Mouse (Mus musculus) stomach, embryonic 16.5 days (tissue): ENCODE data around the gene Chic1. TPM values are rescaled to one million over a fixed set of nuclear protein-coding genes. Genes with fewer than 3 reads are reported as not detected.

Source experiments
- ATAC-seq: fragments of 200-750 bp; cut with Nextera tagmentation; 2 replicates; pipeline ENCODE4 v1.8.0; 2017; ENCODE audit warnings: moderate number of reproducible peaks, moderate TSS enrichment; ENCODE audit not compliant: insufficient read depth, low FRiP score
- H3K27ac ChIP-seq: fragments of 300-500 bp; sonication (generic); 2 replicates; pipeline ENCODE4 v1.5.1; 2014; ENCODE audit warnings: low read length
- H3K27me3 ChIP-seq: fragments of 300-500 bp; sonication (generic); 2 replicates; pipeline ENCODE4 v1.6.1; 2014; ENCODE audit warnings: low read length, control low read depth, mixed read lengths; ENCODE audit not compliant: control insufficient read depth, insufficient read depth
- H3K36me3 ChIP-seq: fragments of 300-500 bp; sonication (generic); 2 replicates; pipeline ENCODE4 v1.6.1; 2014; ENCODE audit warnings: low read length; ENCODE audit not compliant: control insufficient read depth, insufficient read depth
- H3K4me1 ChIP-seq: fragments of 300-500 bp; sonication (generic); 2 replicates; pipeline ENCODE4 v1.6.1; 2014; ENCODE audit warnings: low read length, control low read depth, mixed read lengths; ENCODE audit not compliant: control insufficient read depth, insufficient read depth
- H3K4me2 ChIP-seq: fragments of 300-500 bp; sonication (generic); 2 replicates; pipeline ENCODE4 v1.6.1; 2014; ENCODE audit warnings: low read depth, low read length, mixed read lengths
- H3K4me3 ChIP-seq: fragments of 300-500 bp; sonication (generic); replicated peaks from 2 replicates; pipeline ENCODE4 v1.5.1; 2014; ENCODE audit warnings: mild to moderate bottlenecking, low read length
- H3K9ac ChIP-seq: fragments of 300-500 bp; sonication (generic); 2 replicates; pipeline ENCODE4 v1.6.1; 2014; ENCODE audit warnings: low read length
- H3K9me3 ChIP-seq: fragments of 300-500 bp; sonication (generic); replicated peaks from 2 replicates; pipeline ENCODE4 v1.6.1; 2016; ENCODE audit warnings: low read length, control low read depth; ENCODE audit not compliant: control insufficient read depth
- WGBS: fragments of 180-500 bp; shearing (Covaris S2); extraction: QIAGEN DNeasy Blood & Tissue Kit; methylation state at CpG from one replicate; pipeline ENCODE4 v1.1.7; 2014; 5-methylcytosine and 5-hydroxymethylcytosine counted together
- polyA plus RNA-seq: library from polyadenylated mRNA; unstranded; fragments of >200 nt; fragmentation: Nextera tagmentation; extraction: Ambion mirVana; gene quantifications from 2 replicates; pipeline ENCODE4 v1.2.1, GENCODE M21; 2015

Gene Chic1
- polyA plus RNA-seq, 1 experiment from 2014 or later: 3.4 TPM

- H3K4me1 ChIP-seq: no peaks in the 10 kb centered on the region
- H3K4me2 ChIP-seq: no peak overlapping the region
- no peaks in the 10 kb centered on the region for H3K36me3 ChIP-seq
- no peak overlapping the region for H3K27ac ChIP-seq
- H3K9ac ChIP-seq: no peak overlapping the region
- ATAC-seq: no peak
- H3K9me3 ChIP-seq: no peaks in the 10 kb centered on the region
- peaks cover 13% of the 10 kb centered on the region; the same call in 1 of the 2 replicates for H3K27me3 ChIP-seq
- 52% methylated on average over 1 of the region's 1 CpGs for WGBS
- H3K4me3 ChIP-seq: no peak overlapping the region
Measured at GRCm38 (mm10) chrX:103393841-103394240, 37.6 kb downstream of the Chic1 start.

- Histone ChIP-seq H3K9me3 (no peaks in the 10 kb centered on the region), H3K27me3 (no peaks in the 10 kb centered on the region; the same call in 1 of the 2 replicates), H3K27ac (no peak overlapping the region), H3K4me1 (no peaks in the 10 kb centered on the region), H3K4me2 (no peak overlapping the region), H3K9ac (no peak overlapping the region), H3K4me3 (no peak overlapping the region), H3K36me3 (no peaks in the 10 kb centered on the region)
- ATAC-seq: no peak
- WGBS: 40% methylated on average over 10 of the region's 13 CpGs
Measured at GRCm38 (mm10) chrX:103405021-103405420, 48.7 kb downstream of the Chic1 start.

GRCm38 (mm10) chrX:103414167-103414566 lies 57.9 kb downstream of the Chic1 start, which contains the start of gene Tsx:
Tsx (plus strand) TSS chrX:103414467.
- Histone ChIP-seq H3K36me3 (no peaks in the 10 kb centered on the region), H3K27ac (no peak within 1 kb of the TSS), H3K27me3 (peaks cover 18% of the 10 kb centered on the region; the same call in 1 of the 2 replicates), H3K4me1 (no peaks in the 10 kb centered on the region), H3K4me3 (no peak within 1 kb of the TSS), H3K9me3 (no peaks in the 10 kb centered on the region), H3K4me2 (no peak within 1 kb of the TSS), H3K9ac (no peak within 1 kb of the TSS)
- 74% methylated on average over 5 of the region's 5 CpGs for WGBS
- no peak for ATAC-seq

GRCm38 (mm10) chrX:103421710-103422109 lies 65.4 kb downstream of the Chic1 start, which contains the start of gene Gm26992:
Gm26992 (plus strand) TSS chrX:103422010.
- no peak within 1 kb of the TSS for H3K27ac ChIP-seq
- no peak for ATAC-seq
- 88% methylated on average over 2 of the region's 2 CpGs for WGBS

GRCm38 (mm10) chrX:103427677-103428076 lies 71.4 kb downstream of the Chic1 start:
- Histone ChIP-seq H3K4me2 (no peak overlapping the region), H3K9me3 (no peaks in the 10 kb centered on the region), H3K27me3 (peaks cover 12% of the 10 kb centered on the region; the same call in 1 of the 2 replicates), H3K4me3 (no peak overlapping the region), H3K36me3 (no peaks in the 10 kb centered on the region), H3K27ac (no peak overlapping the region), H3K9ac (no peak overlapping the region), H3K4me1 (no peaks in the 10 kb centered on the region)
- ATAC-seq: no peak
- WGBS: 73% methylated on average over 7 of the region's 7 CpGs

More at GRCm38 (mm10) chrX:103421710-103422109, 65.4 kb downstream of the Chic1 start, which contains the start of gene Gm26992:
- Histone ChIP-seq H3K4me2 (no peak within 1 kb of the TSS), H3K9ac (no peak within 1 kb of the TSS), H3K9me3 (no peaks in the 10 kb centered on the region), H3K36me3 (no peaks in the 10 kb centered on the region), H3K4me1 (no peaks in the 10 kb centered on the region), H3K27me3 (peaks cover 6% of the 10 kb centered on the region; the same call in 1 of the 2 replicates), H3K4me3 (no peak within 1 kb of the TSS)

GRCm38 (mm10) chrX:103432293-103432692 lies 76.0 kb downstream of the Chic1 start:
- Histone ChIP-seq H3K4me1 (no peaks in the 10 kb centered on the region), H3K9ac (no peak overlapping the region), H3K27ac (no peak overlapping the region), H3K27me3 (peaks cover 9% of the 10 kb centered on the region; the same call in 1 of the 2 replicates), H3K4me3 (no peak overlapping the region), H3K4me2 (no peak overlapping the region), H3K9me3 (no peaks in the 10 kb centered on the region), H3K36me3 (no peaks in the 10 kb centered on the region)
- ATAC-seq: no peak
- WGBS: 63% methylated on average over 7 of the region's 7 CpGs

- Histone ChIP-seq H3K4me1 (no peaks in the 10 kb centered on the region), H3K27me3 (peaks cover 24% of the 10 kb centered on the region; the same call in 1 of the 2 replicates), H3K9ac (no peak overlapping the region), H3K4me3 (no peak overlapping the region), H3K27ac (no peak overlapping the region), H3K9me3 (no peaks in the 10 kb centered on the region), H3K36me3 (no peaks in the 10 kb centered on the region), H3K4me2 (no peak overlapping the region)
- WGBS: 13% methylated on average over 9 of the region's 9 CpGs
- no peak for ATAC-seq
Measured at GRCm38 (mm10) chrX:103438023-103438422, 81.7 kb downstream of the Chic1 start.

GRCm38 (mm10) chrX:103440803-103441202 lies 84.5 kb downstream of the Chic1 start:
- H3K4me2 ChIP-seq: no peak overlapping the region
- no peak overlapping the region for H3K4me3 ChIP-seq
- 9% methylated on average over 1 of the region's 1 CpGs for WGBS
- no peaks in the 10 kb centered on the region for H3K9me3 ChIP-seq
- H3K27ac ChIP-seq: no peak overlapping the region
- H3K36me3 ChIP-seq: no peaks in the 10 kb centered on the region
- ATAC-seq: no peak
- H3K27me3 ChIP-seq: peaks cover 23% of the 10 kb centered on the region; the same call in 1 of the 2 replicates
- no peak overlapping the region for H3K9ac ChIP-seq
- no peaks in the 10 kb centered on the region for H3K4me1 ChIP-seq

GRCm38 (mm10) chrX:103443755-103444154 lies 87.5 kb downstream of the Chic1 start:
- WGBS: 35% methylated on average over 7 of the region's 7 CpGs
- no peak overlapping the region for H3K27ac ChIP-seq
- H3K4me1 ChIP-seq: no peaks in the 10 kb centered on the region
- no peak overlapping the region for H3K4me2 ChIP-seq
- ATAC-seq: no peak
- no peak overlapping the region for H3K9ac ChIP-seq
- H3K9me3 ChIP-seq: no peaks in the 10 kb centered on the region
- H3K27me3 ChIP-seq: peaks cover 19% of the 10 kb centered on the region; the same call in 1 of the 2 replicates
- H3K4me3 ChIP-seq: no peak overlapping the region
- H3K36me3 ChIP-seq: no peaks in the 10 kb centered on the region
